Mouse (Mus musculus) MN1 (cell line): ENCODE measurements around the gene Pigq.

ENCODE experiments used
- DNase-seq: peaks from one replicate; pipeline ENCODE4 v3.0.0-alpha.2; 2016; ENCODE audit warnings: low spot score

Pigq gene

DNA sequence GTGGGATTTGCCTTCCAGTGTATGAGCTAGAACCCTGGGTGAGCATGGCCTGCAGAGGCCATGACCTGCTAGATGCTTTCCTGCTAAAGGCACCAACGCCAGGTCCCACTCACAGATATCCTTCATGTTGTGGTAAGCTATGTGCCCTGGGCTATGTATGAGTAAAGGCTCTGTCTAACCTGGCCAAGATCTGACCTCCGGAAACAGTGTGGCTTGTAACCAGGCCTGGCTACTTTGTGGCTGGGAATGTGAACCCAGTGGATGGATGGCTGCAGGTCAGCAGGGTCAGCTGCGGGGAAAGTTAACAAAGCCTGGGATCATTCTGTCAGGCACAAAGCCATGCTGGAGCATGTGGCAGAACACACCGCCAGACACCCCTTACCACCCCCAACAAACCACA lies 63.0 kb downstream of the Pigq start:
- DNase-seq, result no peak

DNA sequence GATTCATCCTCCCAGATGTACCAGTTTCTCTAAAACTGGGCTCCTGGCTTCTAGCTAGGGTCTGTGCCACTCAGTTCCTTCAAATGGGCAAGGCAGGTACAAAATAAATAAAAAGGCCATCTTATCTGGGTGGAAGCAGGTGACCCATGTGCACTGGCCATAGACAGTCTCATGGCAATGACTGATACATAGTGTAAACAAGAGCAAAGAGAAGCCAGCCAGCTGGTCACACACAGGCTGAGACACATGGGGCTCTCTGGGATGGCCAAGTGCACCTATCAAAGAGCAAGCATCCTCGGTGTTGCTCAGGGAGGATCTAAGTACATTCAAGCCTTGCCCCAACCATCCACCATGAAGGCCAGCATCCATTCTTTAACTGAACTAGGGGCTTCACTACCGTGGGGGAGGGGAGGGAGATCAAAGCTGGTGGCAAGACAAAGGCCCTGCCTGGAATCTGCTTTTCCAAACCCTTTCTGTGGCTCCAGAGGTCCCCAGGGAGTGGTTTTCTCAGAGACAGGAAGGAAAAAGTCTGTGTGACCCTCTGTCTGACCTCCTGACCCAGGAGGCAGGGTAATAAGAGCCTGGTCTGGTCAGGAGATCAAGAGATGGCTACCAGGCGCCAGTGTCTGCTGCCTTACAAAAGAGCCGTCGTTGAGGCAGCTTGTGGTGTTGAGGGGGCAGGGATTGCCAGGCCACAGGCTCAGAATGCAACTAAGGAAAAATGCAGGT lies 63.7 kb downstream of the Pigq start:
- DNase-seq, result no peak

DNA sequence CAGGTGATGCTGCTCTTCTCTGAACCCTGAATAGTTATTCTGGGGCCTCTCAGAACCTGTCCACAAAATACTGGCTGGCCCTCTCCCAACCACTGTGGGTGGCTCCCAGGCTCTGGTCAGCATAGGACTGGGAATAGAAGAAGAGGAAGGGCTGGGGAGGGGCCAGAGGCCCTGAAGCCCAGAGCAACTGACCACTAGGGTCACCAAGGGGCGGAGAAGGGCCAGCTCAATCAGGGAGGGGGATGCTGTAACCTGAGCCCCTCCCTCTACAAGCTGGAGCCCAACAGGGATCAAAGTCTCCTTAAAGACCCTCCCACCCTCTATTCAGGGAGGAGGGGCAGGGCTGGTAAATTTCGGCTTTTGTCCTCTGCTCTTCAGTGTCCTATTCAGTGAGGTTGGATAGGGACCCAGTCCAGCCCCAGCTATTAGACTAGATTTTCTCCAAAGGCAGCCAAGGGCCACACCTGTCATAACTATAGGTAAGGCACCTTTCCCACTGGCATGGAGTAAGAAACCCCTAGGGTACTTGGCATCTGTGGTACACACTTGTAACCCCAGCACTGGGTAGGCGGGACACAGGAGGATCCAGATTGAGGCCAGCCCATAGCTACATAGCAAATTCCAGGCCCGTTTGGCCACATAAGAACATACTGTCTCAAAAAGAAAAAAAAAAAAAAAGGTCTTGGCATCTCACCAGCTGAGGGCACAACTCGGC lies 64.4 kb downstream of the Pigq start, which contains the start of gene Wfikkn1:
Gene Wfikkn1 (minus strand): TSS at position 663 of the 715 bp plus-strand sequence.
- DNase-seq, result peak; percentile 32

DNA sequence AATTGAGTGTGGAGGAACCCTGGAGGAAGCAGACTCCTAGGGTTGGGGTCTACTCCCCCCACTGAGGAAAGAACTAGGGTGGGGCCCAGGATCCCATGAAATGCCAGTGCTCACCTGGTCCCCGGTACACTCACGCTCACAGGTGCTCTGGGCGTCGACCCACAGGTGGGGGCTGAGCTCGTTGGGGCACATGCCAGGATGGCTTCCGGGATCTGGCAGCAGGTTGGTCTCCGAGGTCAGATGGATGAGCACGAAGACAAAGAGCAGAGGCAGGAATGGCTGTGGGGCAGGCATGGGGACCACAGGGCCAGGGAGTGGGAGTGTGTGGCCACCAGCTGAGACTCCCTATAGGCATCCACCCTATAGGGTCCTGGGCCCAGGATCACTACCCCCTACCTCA lies 65.0 kb downstream of the Pigq start:
- no peak for DNase-seq

DNA sequence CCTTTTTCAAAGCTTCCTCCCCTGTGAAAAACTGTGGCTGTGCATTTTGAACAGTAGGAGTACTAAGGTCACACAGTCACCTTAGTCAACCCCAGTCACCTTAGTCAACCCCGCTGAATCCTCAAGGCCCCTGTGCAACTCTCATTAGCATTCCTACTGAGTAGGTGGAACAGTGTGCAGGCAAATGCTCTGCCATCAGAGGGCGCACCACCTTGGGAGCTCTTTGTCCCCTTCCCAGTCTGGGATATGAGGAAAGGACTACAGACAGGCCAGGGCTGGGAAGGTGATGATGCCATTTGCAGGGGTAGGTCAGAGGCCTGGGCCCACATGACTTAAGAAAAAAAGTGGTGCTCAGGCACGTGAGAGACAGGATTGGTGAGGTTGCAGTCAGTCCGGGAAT lies 65.5 kb downstream of the Pigq start:
- DNase-seq, result no peak

DNA sequence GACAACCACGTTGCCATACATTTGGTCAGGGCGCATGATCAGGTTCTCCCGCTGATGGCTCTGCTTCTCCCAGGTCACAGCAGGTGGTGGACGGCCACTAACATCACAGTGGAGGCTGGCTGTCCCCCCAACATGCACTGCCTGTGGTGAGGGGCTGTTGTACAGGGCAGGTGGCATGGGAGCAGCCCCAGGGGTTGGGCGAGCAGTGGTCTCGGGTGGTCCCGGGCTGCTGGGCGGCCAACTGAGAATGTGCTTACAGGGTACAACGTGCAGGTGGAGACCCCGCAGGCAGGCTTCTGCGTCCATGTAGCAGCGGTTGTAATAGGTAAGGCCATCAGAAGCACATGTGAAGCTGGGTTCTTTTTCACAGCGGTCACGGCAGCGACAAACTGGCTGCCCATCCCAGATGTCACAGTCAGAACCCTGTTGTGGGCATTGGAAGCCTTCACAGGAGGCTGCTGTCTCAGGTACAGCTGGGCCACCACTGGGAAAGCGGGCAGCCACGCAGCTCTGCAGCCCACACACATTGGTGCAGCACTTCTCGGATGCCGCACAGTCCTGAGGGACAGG lies 66.0 kb downstream of the Pigq start:
- no peak for DNase-seq

DNA sequence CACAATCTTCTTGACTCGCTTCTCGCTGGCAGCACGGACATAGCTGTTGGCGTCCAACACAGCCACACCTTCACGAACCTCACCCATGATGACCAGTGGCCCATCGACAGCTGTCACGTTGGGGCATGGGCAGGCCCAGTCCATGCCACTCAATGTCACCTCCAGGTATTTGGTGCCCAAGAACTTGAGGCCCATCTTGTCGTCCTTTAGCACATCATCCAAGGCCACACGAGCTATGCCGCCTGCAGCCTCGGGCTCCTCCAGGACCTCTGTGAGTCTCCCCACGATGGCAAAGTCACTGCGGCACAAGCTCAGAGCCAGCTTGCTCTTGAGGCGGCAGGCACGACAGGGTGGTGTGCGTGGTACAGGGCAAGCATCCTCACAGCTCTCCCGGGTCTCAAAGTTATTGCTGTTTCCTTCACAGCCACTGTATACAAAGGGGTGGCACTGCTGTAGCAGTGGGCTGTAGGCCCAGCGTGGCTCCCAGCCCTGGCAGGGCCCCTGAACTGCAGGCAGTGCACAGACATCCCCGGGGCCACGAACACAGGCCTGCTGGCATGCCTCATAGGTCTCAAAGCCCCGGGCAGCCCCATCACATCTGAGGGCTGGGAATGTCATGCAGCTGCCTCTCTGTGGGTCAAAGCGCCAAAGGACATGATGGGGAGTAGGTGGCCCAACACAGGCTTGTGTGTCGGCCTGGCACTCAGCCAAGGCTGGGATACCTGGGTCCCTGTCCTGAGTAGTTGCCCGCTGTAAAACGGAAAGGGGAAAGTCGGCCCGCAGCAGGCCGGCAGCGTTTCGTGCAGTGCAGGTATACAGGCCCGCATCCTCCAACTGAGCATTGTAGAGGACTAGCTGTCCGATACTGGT lies 66.8 kb downstream of the Pigq start:
- no peak for DNase-seq

DNA sequence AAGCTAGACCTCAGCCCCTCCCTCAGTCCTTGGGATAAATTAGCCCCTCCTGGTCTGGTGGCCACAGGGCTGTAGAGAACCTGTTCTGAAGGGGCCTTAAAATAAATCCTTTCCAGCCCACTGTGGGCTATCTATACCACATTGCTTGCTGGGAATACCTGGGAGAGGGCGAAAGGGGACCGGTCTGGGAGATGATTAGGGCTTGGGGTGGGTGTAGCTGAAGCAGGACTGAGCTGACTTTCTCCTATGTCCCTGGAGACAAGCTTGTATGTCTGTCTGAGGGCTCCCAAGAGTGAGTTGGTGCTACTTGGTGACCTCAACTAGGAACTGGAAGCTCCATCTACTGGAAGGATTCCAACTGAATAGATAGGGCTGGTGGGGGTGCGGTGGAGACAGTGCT lies 67.7 kb downstream of the Pigq start:
- no peak for DNase-seq
